Mouse (Mus musculus) left cerebral cortex, adult 2 months (tissue): Measurements from ENCODE around the gene 1700017B05Rik. TPM values are rescaled to one million over a fixed set of nuclear protein-coding genes. Genes with fewer than 3 reads are reported as not detected.

Experiments used
- DNase-seq, 2 experiments: peaks; one replicate each; pipeline ENCODE4 v3.0.0; 2021 to 2022; ENCODE audit warnings: low spot score in 2 of 2, mixed read lengths in 1 of 2; ENCODE audit errors: extremely low spot score in 1 of 2
- H3K27ac ChIP-seq: fragments of 200-600 bp; 2 replicates; pipeline ENCODE4 v1.8.1; 2022
- H3K4me3 ChIP-seq: fragments of 200-600 bp; 2 replicates; pipeline ENCODE4 v1.8.1; 2022
- CTCF ChIP-seq: fragments of 200-600 bp; IDR thresholded peaks from 2 replicates; pipeline ENCODE4 v1.8.1; 2022; ENCODE audit warnings: antibody characterized with exemption, mild to moderate bottlenecking, moderate library complexity
- intact Hi-C: fragments of 180-260 bp; cut with DNase I; formaldehyde crosslinking; loops from one replicate; pipeline ENCODE4 v1.15.1; 2025
- total RNA-seq, 2 experiments: library from RNA; stranded (reverse); gene quantifications; 2 replicates each; pipeline ENCODE4 v1.2.3; 2021

Gene 1700017B05Rik
- total RNA-seq, 2 experiments from 2014 or later: 18.5 to 20.1 TPM

GRCm38 (mm10) chr9:57256309-57256708 lies 6.1 kb downstream of the 1700017B05Rik start:
- no peak for DNase-seq
- H3K27ac ChIP-seq: no peak overlapping the region
- H3K4me3 ChIP-seq: no peak overlapping the region
- no peak for TF ChIP-seq CTCF
- intact Hi-C loops: loop anchor here (2.0 kb wide), 1 partner anchor 48 kb away; no protein-coding TSS in a partner anchor

DNA sequence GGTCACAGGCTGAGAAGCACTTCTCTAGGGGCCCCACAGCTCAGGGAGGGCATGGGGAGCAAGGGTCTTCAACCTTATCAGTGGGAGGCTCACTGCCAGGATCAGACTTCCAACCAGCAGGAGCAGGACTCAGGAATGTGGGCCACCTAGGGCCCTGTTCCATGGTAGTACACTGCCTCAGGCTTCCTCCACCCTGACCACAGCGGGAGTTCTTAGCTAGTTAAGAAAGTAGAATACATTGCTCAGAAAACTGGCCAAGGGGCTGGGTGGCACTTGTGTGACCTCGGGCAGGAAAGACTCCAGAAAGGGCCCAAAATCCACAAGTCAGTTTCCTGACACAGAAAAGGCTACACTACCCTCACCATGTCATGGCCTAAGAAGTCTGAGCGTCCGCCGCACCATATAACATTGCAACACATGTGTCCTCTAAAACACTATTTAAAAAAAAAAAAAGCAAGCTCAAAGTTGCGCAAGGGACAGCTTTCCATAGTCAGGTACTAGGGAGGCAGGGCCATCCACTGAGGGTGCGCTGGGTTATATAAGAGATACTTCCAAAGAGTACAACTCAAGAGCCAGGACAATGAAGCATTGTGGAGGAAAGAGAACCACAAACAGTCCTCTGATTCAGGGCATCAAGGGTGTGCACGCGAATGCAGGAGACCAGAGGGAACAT lies 7.5 kb downstream of the 1700017B05Rik start:
- no peak for TF ChIP-seq CTCF
- no peak for DNase-seq
- no peak overlapping the region for H3K27ac ChIP-seq
- no peak overlapping the region for H3K4me3 ChIP-seq
- intact Hi-C loops: no loop called here

DNA sequence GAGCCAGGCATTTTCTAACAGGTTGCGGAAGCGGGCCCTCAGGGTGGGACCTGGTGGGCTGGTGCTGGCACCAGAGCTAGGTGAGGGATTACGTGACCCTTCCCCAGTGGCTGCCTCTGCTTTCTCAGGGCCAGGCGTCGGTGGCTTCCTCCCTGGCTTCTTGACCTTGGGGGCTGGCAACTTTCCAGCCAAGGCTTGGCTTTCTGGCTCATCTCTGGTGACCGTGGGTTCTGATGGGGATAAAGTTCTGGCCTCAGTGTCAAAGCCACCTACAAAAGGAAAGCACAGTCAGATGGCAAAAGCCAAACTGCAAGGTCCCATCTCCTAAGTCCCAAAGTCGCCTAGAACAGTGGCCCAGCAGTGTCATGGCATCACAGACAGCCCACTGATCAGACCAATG lies 8.4 kb downstream of the 1700017B05Rik start:
- no peak for TF ChIP-seq CTCF
- intact Hi-C loops: no loop called here
- Histone ChIP-seq H3K27ac (no peak overlapping the region), H3K4me3 (no peak overlapping the region)
- DNase-seq: no peak

- no peak for DNase-seq
- intact Hi-C loops: no loop called here
- Histone ChIP-seq H3K4me3 (no peak overlapping the region), H3K27ac (no peak overlapping the region)
- TF ChIP-seq CTCF: no peak
These were observed 11.3 kb downstream of the 1700017B05Rik start for GRCm38 (mm10) chr9:57251139-57251538.

DNA sequence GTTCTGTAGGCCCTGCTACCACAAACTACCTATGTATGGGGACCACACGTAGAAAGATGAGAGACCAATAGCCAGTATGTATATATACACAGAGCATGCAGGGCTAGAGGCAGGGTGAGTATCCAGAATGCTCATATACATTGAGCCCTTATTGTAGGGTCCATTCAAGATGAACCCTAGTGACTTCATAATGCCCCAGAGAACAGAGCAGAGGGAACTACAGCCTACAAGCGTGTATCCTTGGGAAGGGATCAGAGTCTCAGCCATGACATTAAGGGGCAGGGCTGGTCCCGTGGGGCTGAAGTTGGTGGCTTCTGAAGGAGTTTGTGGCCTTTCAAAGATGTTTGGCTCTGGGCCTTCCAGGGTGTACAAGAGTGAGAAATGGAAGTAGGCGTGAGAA lies 12.4 kb downstream of the 1700017B05Rik start:
- no peak overlapping the region for H3K27ac ChIP-seq
- TF ChIP-seq CTCF: no peak
- no peak overlapping the region for H3K4me3 ChIP-seq
- no peak for DNase-seq
- intact Hi-C loops: no loop called here

DNA sequence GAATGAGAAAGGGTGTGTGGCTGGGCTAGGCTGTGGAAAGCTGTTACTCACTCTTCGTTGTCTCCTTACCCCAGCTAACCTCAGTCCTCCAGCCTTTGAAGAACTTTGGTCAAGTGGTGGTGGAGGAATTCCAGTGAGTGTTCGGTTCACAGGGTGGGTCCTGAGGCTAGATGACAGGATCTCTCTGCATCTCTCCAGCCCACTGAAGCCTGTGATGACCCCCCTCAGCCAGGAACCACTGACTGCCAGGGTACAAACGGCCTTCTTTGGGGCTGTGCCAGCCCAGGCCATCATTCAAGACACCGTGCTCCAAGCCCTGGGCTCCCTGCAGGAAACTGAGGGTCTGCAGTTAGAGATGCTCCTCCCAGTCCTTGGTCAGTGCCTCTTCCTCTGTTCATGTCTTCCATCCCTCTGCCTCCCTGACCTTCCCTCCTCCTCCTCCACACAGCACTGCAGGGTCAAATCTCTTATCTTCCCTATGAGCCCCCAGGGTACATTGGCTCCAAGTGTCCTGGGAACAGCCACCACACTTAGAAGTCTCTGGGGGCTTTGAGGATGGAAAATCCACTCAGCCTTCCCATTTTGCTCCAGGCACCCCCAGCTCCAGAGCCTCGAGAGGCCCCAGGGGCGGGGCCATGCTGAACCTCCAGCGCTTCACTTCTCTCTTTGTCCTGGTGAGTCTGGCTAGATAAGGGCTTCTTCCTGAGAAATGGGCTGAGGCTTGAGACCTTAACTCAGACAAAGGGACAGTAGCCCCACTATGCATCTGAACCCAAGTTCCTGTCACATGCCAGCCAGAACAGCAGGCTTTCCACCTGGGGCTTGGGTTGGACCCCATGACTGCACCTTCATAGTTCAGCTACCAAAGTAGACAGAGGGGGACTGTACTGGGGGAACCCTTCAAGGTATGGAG lies 14.1 kb downstream of the 1700017B05Rik start:
- H3K4me3 ChIP-seq: no peak overlapping the region
- DNase-seq: no peak
- TF ChIP-seq CTCF: no peak
- no peak overlapping the region for H3K27ac ChIP-seq
- intact Hi-C loops: no loop called here

GRCm38 (mm10) chr9:57247201-57247671 lies 15.2 kb downstream of the 1700017B05Rik start:
- no peak for DNase-seq
- Histone ChIP-seq H3K27ac (no peak overlapping the region), H3K4me3 (no peak overlapping the region)
- intact Hi-C loops: no loop called here
- TF ChIP-seq CTCF: no peak

GRCm38 (mm10) chr9:57246482-57246881 lies 15.9 kb downstream of the 1700017B05Rik start:
- intact Hi-C loops: no loop called here
- no peak for DNase-seq

GRCm38 (mm10) chr9:57244106-57244685 lies 18.2 kb downstream of the 1700017B05Rik start:
- Histone ChIP-seq H3K4me3 (no peak overlapping the region), H3K27ac (no peak overlapping the region)
- intact Hi-C loops: no loop called here
- TF ChIP-seq CTCF: no peak
- DNase-seq: no peak

More at GRCm38 (mm10) chr9:57246482-57246881, 15.9 kb downstream of the 1700017B05Rik start:
- H3K4me3 ChIP-seq: no peak overlapping the region
- no peak for TF ChIP-seq CTCF
- H3K27ac ChIP-seq: no peak overlapping the region

GRCm38 (mm10) chr9:57242916-57243315 lies 19.5 kb downstream of the 1700017B05Rik start:
- no peak overlapping the region for H3K4me3 ChIP-seq
- DNase-seq: no peak
- no peak for TF ChIP-seq CTCF
- no peak overlapping the region for H3K27ac ChIP-seq
- intact Hi-C loops: no loop called here

- Histone ChIP-seq H3K27ac (no peak overlapping the region), H3K4me3 (no peak overlapping the region)
- no peak for DNase-seq
- no peak for TF ChIP-seq CTCF
- intact Hi-C loops: no loop called here
These were observed 21.3 kb downstream of the 1700017B05Rik start for GRCm38 (mm10) chr9:57241111-57241510.

DNA sequence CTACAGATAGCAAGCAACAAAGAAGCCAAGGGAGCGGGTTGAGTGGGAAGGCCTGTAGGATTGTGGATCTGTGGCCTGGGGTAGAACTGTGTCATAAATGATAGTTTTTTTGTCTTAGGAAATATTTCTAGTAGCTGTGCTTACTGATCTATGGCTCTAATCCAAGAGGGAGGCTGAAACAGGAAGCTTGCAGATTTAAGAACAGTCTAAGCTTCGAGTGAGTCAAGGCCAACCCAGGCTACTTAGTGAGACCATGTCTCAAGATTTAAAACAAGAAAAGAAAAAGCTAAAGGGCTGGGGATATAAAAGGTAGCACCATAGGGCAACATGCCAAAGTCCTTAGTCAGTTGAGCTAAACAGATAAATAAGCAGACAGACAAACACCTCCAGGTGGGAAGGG lies 24.2 kb downstream of the 1700017B05Rik start:
- no peak for DNase-seq
- intact Hi-C loops: no loop called here
- Histone ChIP-seq H3K27ac (no peak overlapping the region), H3K4me3 (no peak overlapping the region)
- TF ChIP-seq CTCF: no peak
